Mouse (Mus musculus) yolk sac, embryonic 10.5 days (tissue): Measurements from ENCODE around the gene Lrrc40.
"Not testable (repeated sequence)": the region's sequence is repeated elsewhere in the genome, so short reads cannot be mapped to it uniquely, and the experiment has no call there.

Experiments
- DNase-seq: peaks from one replicate; pipeline ENCODE4 v3.0.0-alpha.2; 2017; ENCODE audit warnings: low spot score

Lrrc40 gene

DNA sequence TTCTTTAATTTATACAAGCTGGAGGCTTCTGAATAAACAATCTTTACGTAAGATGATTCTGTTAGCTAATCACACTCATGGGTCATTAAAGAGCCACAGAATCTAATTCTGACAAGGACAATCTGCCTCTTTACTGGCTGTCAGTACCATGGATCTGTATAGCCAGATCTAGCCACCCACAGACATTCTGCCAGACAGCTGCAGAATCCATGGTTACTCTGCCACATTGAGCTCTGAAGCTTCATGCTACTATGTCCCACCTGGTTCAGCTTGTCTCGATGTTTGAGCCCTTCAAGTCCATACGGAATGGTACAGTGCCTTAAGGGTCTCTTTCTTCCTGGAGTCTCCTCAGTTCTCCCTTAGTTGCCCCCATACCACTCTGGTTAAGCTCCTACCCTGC is 55.1 kb downstream of the Lrrc40 start:
- DNase-seq, result no peak

DNA sequence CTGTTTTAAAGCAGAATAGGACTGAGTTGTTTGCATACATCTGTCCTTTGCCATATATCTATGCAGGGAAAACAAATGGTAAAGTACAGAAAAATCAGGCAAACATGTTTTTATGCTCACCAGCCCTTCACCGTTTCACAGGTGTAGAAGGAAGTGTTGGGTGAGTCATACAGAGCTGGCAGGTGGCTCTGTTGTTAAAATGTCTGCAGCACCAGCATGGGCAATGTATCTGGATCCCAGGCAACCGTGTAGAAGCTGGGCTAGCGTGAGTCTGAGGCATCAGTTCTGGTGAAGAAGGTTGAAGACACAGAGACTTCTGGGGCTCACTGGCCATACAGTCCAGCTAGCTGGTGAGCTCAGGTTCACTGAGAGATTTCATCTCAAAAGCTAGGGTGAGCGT is 57.5 kb downstream of the Lrrc40 start:
- no peak for DNase-seq

DNA sequence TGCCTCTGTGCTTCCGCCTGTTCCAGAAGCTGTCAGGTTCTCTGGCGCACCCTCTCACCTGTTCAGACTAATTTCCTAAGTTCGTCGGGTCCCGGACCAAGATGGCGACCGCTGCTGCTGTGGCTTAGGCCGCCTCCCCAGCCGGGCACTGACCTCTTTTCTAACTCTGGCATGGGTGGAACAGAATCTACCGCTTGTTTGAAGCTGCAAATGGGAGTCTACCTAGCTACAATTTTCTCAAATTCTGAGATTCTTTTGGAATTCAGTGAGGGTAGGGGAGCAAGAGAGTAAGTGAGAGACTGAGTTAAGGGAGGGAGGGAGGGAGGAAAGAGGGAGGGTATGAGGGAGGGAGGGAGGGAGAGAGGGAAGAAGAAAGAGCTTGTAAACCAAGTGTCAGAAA is 65.6 kb downstream of the Lrrc40 start:
- not testable (repeated sequence) for DNase-seq

DNA sequence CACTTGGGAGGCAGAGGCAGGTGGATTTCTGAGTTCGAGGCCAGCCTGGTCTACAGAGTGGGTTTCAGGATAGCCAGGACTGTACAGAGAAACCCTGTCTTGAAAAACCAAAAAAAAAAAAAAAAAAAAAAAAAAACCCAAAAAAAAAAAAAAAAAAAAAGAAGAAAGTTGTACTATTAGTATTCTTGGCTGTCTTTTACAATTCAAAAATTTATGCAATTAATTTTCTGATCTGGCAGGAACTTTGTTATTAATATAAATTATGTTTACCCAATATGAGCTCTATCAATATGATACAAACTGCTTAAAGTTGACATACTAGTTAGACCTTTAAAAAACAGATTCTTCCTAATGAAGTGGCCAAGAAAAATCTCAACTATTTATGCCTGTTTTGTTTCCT is 66.1 kb downstream of the Lrrc40 start:
- not testable (repeated sequence) for DNase-seq

DNA sequence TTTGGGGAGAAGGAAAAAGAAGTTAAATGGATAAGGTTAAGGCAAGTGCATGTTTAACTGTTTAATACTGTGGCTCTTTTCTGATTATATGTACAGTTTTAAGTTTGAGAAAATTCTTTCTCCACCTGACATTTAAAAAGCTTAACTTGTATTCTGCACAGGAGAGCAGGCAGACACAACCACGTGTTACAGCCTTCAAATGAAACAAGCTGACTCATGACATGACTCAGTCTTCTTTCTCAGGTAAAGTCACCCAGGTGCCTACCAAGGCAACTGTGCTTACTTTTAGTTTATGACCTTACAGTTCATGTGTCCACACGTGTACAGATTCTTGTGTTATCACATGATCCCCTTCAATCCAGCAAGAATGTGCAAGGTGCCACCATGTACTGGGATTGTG is 67.0 kb downstream of the Lrrc40 start:
- DNase-seq, result no peak

- no peak for DNase-seq
Measured at GRCm38 (mm10) chr3:158105260-158105659, 68.8 kb downstream of the Lrrc40 start.
